Mouse (Mus musculus): Measurements from ENCODE around the gene Edem2.

Edem2 gene

DNA sequence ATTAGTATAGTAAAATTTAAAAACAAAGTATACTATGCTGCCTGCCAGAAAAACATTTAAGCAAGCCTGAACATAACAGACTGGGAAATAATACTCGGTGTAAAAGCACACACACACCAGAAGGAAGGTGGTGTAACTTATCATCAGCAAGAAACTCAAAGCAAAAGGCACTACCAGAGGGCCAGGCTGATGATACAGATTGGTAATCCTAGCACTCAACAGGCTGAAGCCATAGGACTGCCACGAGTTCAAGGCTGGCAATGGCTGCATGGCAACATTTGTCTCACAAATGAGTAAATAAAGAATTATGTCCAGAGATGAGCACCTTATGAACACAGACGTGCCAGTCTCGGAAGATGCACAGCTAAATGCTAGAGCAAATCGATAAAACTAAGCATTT, 45.5 kb downstream of the Edem2 start:
- no peak for DNase-seq

DNA sequence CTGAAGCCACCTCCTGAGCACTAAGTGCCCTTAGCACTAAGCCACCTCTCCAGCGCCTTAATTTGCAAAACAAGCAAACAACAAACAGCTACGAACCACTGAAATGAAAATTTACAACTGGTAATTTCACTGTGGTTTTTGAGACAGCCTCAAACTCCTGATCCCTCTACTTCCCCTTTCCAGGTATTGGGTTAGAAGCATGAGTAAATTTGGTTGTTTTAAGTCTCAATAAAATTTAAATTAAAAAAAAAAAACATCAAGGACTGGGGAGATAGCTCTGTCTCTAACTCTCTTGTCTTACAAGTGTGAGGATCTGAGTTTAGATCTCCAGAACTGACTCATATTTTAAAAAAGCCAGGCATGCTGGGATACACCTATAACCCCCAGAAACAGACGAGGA, 46.1 kb downstream of the Edem2 start:
- no peak for DNase-seq

DNA sequence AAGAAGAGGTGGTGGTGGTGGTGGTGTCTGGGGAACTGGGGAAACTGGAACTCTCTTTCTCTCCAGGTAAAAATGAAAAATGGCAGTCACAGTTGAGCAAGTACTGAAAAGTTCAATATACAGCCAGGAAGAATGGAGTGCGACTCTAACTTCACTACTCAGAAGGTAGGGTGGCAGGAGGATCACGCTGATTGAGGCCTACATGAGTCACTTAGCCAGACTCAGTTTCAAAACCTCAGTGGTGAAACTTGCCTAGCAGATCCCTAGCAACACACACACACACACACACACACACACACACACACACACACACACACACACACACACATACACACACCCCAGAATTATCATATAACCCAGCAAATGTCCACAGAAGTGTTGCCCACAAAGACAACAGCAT, 47.4 kb downstream of the Edem2 start:
- DNase-seq = no peak

DNA sequence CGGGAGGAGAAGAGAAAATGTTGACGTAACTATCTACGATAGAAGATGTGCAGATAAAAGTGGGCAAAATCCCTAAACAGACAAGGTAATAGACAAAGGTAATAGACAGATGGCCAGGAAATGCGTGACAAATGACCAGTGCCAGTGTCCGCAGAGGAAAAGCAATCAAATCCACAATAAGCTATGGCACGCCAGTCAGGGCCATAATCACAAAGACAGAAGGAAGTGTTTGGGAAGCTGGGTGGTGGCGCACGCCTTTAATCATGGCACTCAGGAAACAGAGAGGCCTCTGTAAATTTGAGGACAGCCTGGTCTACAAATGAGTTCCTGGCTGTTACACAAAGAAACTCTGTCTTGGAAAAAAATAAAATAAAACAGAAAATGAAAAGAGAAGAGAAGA, 48.1 kb downstream of the Edem2 start:
- no peak for DNase-seq

DNA sequence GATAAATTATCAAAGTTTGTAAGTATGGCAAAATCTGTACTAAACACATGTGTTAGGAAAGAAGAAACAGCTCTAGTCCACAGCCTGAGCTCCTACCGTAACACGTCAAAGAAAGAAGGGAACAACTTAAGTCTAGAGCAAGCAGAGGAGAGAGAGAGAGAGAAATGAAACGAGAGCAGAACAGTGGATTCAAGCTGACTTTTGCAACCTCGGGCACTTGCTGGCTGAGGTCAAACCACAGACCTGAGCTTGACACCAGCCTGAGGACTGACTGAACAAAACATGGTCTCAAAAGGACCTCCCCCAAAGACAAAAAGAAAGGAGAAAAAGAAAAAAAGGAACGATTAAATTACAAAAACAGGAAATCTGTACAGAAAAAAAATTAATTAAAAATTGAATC, 48.7 kb downstream of the Edem2 start:
- DNase-seq = no peak

DNA sequence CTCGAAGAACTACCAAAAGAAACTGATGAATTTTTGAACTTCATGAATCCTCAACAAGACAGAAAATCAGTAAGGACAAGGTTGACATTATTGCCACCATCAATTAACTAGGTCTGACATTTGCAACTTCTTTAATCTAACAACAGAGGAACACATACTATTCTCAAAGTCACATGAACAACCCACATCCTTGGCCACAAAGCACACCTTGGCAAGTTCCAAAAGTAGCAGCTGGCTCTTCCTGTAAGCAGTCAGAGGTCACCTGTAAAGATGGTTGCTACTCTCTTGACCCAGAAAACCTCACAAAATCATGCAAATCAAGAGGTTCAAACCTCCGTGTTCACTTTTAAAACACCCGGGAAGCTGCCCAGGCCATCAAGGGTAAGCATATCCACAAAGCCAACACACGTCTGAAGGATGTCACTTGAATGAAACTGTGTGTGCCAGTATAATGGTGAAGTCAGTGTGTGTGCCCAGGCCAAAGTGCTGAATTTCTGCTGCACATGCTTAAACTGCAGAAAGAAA, 49.6 kb downstream of the Edem2 start:
- no peak for DNase-seq

DNA sequence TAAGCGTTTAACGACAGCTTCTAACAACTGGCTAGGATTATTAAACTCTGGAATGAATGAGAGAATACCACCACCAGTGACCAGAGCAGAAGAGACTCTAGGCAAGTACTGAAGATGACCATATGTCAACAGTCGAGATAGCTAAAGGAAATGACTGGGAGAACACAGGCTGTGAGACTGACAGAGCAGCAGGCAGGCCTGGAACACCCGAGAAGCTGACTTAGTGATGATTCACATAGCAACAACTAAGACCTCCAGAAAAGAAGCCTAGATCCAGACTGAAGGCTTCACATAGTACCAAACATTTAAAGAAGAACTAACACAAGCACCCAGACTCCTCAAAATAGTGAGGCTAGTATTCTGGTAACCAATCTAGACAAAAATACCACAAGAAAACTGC, 54.2 kb downstream of the Edem2 start:
- DNase-seq = no peak

DNA sequence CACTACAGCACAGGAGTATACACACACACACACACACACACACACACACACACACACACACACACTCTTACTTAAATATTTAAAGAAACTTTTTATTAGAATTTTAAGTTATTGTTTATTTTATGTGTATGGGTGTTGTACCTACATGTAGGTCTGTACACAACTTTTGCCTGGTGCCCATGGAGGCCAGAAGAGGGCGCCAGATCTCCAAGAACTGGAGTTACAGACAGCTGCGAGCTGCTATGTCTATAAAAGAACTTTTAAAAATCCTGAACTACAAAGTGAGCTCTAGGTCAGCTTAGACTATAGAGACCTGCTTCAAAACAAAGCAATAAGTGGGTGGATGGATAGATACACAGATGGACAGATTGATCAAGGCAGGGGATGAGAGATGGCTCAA, 55.7 kb downstream of the Edem2 start:
- DNase-seq = no peak

DNA sequence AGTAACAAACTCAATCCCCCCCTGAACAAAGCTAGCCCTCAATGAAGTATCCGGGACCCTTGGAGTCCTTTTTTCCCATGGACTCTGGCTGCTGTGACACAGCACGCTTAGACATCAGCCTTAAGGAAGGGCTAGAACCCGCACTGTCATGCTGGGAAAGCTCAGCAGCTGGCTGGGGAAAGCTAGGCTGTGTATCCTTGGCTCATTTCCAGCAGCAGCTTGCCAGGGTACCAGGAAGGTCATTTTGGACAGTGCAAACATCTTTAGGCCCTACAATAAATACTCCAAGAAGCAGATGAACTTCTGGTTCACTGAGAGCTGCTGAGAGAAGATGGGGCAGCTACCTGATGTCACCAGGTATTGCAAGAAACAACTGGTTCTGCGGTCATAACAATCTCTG, 58.0 kb downstream of the Edem2 start:
- no peak for DNase-seq

DNA sequence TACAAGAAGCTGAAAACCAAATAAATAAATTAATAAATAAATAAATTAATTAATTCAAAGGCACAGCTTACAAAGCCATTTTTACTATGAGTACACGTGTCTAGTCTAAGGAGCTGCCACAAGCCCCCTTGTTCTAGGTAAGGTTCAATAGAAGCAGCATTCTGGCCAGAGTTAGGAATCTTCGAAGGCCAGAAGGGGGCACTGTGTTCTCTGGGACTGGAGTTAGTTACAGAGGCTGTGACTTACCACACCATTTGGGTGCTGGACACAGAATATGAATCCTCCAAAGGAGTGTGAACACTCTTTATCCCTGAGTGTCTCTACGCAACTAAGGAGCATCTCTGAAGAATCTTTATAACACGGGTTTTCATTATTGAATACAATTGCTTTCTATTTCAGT, 60.8 kb downstream of the Edem2 start:
- DNase-seq = no peak

DNA sequence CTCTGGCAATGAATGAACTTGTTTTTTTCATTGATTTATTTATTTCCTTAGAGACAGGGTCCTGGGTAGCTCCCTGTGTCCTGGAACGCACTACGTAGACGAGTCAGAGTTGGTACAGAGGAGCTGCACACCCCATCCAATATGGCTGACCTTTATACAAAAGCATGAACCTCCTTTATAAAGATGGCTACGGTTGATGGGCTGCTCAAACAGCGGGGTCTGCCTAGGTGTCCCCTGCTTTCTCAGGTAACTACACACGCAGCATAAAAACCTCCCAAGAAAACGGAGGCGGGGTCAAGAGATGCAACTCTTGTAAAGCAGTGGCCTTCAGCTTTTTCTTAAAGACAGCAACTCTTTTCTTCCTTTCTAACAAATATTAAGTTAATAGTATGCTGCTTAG, 61.4 kb downstream of the Edem2 start:
- no peak for DNase-seq

DNA sequence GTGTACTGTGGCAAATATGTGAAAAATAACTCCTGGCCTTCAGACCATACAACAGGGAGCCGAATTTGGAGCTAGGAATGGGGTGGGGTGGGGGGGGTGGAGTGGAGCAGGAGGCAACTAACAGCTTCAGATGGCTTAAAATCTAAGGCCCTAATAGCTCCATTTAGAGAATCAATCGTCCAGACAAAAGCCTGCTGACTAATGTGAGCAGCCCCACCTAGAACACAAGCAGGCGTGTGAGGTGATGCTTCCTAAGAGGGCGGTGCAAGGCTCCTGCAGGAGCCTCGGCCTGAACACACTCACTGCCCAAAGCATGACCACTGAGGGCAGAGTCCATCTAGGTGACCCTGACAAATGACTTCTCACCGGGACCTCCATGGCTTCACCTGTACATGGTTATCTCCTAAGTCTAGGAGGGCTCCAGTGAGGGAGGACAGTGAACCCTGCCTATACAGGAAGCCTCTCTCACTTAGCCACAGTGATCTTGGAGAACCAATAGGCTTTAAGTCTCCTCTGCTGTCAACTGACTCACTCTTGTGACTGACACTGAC, 65.3 kb downstream of the Edem2 start:
- DNase-seq = no peak

DNA sequence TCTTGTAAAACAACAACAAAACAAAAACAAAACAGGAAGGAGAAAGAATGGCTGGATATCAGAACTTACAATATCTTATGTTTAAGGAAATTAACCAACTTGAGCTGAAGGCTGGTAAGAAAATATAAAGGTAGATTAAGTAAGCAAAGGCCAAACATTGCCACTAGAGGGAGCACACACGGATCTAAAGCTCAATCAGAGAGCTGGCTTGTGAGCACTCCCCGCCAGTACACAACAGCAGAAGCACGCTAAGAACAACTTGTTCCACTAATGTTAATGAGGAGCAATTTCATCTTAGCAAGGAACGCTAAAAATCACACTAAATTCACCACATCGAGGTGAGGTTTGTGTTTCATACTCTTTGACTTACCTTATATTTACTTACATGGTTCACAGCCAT, 66.2 kb downstream of the Edem2 start:
- DNase-seq = no peak

DNA sequence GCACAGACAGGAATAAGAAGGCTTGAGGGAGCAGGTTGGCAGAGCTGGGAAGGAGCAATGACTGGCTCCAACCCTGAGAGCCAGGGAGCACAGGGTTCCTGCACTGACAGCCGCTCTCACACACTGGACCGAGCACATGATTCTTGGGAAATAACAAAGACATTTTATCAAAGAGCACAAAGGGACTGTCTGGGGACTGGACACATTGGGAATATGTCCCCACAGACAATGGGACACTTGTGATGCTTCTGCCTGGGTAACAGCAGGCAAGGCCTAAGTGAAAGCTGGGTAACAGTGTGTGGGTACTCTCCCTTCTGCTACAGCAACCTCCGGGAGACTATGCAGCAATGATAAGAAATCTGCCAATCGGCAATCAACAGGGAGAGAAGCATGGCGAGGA, 66.9 kb downstream of the Edem2 start:
- DNase-seq = no peak

DNA sequence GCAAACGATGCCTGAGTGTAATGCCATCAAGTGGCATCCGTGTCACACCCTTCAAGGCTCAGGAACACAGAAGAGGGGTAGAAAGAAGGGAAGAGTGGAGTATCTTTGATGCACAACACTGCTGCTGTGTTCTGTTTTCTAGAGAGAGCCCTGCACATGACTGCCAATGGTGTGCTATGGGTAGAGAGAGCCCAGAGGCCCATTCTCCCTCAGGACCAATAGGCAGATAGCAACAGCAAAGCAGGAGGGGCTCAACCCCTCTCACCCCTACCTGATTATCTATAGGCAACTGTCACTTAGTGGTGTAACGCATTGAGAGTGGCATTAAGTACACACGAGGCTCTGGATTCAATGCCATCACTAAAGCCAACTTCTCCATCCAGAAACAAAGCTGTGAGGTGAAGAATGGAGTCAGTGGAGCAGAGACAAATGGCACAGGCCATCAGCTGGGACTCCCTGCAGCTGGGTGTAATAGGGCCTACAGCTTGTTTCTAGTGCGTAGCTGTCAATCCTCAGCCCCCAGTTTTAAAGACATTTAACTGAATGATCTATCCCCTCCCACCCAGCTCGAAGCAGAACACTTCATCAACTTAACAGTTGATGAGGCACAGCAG, 73.4 kb downstream of the Edem2 start:
- DNase-seq = no peak

DNA sequence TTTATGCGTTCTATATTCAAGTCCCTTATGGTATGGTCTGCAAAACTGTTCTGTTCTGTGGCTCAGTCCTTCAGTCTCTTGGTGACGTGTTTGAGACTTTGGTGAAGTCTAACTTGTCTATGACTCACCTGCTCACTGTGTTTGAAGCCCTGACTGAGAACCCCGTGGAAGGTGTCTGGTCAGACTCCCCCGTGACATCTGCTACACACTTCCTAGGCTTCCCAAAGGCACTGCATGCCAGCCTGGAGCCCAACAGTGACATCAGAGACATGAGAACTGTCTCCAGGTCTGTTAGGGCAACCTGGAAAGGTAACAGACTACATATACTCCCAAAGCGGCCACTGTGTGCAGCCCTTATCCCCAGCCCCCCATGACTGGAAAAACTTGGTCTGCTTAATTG, 76.7 kb downstream of the Edem2 start:
- DNase-seq = no peak
